Mouse (Mus musculus): Measurements from ENCODE around the gene Iqcf1. TPM values are rescaled to one million over a fixed set of nuclear protein-coding genes. Genes with fewer than 3 reads are reported as not detected.
A peak's percentile ranks its signal among the peaks of the same experiment; 100 is the strongest.

Gene Iqcf1
- total RNA-seq, 2 experiments from 2014 or later: not detected

DNA sequence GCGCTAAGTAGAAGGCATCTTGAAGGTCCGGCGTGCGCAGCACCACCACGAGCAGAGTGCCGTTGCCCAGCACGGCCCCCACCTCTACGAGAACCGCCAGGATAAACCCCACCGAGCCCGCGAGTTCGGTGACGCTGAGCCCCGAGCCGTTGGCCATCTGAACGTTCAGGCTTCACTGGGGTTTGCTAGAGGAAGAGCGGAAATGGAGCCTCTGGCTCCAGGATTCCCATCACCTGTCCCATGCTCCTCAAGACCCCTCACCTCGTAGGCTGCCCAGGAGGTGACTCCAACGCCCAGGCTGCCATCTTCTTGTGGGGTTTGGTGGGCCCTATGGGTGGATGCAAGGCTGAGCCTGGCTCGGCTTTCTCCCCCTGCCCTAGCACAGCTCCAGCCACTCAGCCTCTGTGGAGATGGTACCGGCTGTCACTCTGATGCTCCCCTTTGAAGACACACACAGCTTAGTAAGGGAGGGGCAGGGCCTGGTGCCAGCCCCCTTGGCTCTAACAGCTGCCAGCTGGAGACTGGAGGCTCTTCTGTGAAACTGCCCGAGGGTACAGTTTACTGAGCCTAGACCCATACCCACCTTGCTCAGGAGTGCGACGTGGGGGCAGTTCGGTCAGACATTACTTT lies 34.1 kb upstream of the Iqcf1 start, which contains the start of gene Gpr62:
Gene Gpr62 (minus strand): TSS at position 368 of the 630 bp plus-strand sequence.
- DNase-seq: no peak

DNA sequence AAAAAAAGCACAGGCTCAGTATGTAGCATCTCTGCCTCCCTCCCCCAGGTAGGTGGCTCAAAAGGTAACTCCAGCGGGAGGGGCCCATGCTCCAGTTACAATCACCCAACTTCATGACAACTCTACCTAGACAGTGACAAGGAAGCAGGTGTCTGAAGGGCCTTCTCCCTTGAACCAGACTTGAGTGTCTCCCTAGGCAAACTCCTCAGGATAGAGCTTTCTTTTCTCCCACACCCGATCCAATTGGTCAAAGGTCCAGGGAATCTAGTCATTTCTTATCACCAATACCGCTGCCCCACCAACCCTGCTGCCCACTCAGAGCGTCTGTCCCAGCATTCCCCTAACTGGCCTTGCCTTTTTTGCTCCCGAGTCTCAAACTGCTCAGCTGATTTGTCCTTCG lies 33.0 kb upstream of the Iqcf1 start:
- no peak for DNase-seq

DNA sequence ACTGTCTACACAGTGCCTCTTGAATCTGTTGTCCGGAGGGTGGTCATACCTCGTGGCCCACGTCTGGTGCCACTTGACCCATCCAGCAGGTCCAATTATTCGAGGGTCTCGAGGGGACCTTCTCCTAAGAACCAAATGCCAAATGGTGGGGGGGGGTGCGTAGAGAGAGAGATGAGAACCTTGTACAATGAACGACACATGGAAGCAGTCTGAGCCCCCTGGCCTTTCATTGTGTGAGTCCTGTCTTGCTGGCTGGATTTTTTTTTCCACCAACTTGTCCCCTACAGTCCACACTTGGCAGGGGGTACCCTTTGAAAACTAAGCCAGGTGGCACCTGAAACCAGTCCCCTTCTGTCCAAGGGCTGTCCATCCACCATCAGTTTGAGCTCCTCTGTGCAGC lies 32.0 kb upstream of the Iqcf1 start:
- no peak for DNase-seq

DNA sequence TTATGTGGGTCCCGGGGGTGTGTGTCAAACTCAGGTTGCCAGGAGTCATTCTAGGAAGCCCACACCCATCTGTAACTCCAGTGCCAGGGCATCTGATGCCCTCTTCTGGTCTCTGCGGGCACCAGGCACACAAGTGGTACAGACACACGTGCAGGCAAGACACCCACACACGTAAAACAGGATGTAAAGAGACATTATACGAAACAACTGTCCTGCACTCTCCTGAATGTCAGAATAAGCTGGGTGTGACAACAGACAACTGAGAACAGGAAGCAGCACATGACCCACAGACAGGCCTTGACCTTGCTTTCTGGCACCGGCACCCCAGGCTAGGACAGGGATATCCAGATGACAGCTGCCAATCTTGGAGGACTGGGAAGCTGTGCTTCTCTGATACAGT lies 30.4 kb upstream of the Iqcf1 start:
- no peak for DNase-seq

DNA sequence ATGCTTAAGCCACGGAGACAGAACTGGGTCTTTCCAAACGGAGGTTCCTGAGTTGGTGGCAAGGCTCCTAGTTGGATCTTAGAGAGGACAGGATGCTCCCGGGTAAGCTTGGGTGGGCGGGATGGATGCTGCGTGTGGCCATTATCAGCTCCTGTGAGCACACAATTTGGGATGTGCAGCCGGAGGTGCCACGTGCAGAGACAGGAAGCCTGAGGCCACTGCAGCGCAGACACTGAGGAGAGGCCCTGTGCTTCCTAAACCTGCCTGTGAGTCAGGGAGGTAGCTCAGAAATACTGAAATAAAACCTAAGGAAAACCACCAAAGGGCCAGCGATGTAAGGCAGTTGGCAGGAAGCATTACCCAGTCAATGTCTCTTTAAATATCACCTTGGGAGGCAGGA lies 30.0 kb upstream of the Iqcf1 start:
- no peak for DNase-seq

DNA sequence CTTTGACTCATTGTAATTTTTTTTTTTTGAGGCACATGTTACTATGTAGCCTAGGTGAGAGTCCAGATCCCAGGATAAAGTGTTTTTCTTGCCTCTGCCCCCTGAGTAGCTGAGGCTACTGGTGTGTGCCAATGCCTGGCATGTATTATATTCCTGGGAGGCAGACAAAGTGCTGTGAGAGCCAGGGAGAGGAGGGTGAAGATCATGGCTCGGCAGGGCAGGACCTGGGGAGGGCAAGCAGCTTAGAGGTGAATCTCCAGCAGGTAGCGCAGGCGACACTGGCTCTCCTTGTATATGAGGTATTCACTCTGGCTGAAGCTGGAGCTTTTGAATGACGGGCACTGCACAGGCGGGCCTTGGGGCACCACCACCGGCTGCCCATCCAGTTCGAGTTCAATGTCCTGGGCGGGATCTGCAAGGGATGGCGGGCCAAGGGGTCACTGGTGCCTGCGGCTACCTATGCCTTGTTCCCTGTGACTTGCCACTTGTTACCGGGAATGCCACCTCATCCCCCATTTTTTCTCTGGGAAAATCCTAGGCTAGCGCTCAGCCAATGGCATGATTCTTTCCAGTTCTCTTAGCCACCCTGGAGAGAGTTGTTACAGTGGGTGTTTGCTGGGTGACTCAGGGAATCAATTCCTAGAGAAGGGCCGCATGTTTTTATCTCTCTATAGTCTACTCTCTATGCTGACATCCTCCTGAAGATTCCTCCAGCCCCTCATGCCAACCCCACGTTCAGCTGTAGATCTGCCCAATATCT lies 28.6 kb upstream of the Iqcf1 start:
- no peak for DNase-seq

DNA sequence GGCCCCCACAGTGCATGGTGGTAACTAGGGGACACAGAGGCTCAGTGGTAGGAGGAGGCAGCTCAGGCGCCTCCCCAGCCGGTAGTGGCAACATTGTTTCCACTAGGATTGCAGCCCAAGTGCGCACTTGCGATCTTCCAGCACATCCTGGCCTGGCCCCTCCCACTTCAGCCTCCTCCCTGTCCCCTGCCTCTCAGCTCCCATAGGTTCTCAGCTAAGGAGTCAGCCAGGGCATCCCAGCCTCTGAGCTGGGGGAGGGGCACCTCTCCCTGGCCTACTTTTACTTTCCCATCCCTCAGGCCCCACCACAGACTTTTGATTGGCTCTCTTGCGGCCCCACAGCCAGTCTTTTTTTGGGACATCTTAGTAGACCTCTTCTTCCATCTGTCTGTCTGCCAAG lies 27.9 kb upstream of the Iqcf1 start:
- DNase-seq: peak; percentile 75

DNA sequence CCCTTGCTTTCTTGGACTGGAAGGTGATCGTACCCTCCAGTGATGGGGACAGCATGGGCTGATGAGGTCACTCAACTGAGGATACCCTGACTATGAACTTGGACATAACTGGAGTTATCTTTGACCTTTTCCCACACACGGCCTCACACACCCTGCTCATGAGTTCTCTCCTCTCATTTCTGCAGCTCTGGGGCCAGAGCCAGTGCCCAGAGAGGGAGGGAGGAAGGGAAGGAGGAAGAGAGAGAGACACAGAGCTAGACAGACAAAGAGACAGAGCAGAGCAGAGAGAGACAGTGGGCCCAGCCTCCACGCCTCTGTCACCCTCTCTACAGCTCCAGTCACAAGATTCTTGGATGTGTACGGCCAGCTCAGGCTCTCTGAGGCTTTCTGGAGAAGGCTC lies 27.4 kb upstream of the Iqcf1 start:
- no peak for DNase-seq

DNA sequence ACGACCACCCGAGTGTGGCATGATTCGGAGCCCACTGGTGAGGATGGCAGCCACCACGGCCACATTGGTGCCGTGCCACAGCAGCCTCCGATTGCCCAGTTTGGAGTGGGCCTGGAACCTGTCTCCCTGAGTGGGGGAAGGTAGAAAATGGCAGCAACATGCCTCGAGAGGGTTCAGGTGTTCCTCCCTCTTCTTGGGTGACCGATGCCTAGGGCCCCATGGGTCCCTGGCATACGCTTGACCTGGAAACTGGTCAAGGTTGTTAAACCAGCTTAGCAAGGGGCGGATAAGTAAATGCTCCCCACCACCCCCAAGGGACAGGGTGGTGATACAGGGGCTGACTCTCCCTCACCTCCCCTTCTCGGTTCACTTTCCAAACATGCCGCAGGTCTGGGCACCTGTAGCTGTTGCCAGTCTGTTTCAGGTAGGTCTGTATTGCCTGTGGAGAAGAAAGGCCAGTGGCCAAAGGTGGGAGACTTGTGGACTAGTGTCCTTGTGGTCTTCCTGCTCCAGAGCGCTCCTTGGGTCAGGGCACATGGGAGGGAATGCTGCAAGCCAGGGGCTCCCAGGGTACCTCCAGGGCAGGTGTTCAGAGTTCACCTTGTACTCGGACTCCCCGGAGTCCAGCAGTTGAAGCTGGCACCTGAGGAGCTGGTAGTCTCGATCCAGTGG lies 26.6 kb upstream of the Iqcf1 start:
- no peak for DNase-seq

DNA sequence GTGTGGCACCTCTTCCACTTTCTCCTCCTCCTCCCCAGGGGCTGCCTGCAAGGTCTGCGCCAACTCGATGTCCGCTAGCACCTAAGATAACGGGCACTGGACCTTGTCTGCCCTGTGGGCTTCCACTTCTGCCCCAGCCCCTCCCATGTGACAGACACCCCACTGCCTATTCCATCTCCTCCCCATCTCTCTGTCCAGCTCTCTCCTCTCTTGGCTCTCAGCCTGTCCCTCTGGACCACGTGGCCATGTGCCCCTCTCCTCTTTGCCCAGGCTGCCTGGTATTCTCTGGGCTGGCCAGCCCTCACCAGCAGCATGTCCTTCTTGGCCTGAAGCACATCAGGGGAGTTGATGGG lies 26.0 kb upstream of the Iqcf1 start:
- no peak for DNase-seq

DNA sequence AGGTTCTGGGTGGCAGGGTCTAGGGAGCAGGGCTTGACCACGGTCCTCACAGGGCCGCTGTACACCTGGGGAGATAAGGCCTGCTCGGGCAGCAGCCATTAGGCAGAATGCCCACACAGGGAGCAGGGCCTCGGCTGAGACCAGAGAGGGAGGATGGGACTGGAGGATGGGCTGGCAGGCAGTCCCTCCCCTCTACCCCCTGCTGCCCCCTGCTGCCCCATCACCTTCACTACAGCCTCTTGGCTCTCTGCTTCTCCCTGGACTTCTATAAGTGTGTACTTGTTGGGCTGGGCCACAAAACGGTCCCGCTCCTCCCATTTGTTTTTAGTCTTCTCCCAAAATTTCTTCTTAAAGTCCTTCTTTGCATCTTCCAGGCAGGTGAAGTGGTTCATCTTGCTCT lies 25.3 kb upstream of the Iqcf1 start:
- DNase-seq: peak; percentile 86

DNA sequence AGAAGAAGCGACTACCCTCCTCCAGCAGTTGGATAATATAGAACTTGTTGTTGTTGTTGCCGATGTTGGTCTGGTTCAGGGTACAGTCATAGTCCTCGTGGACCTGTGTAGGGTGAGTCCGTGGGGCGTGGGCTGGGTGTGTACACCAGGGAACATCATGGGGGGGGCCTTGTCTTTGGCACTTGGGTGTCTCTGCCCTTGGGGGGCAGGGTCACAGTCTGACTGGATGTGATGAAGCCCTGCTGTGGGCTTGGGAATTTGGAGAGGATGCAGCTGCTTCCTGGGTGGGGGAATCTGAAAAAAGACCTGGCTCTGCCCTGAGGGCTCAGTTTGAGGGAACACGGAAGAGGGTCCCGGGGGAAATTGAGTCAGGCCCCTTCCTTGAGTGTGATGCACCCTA lies 24.7 kb upstream of the Iqcf1 start:
- DNase-seq: peak; percentile 48

DNA sequence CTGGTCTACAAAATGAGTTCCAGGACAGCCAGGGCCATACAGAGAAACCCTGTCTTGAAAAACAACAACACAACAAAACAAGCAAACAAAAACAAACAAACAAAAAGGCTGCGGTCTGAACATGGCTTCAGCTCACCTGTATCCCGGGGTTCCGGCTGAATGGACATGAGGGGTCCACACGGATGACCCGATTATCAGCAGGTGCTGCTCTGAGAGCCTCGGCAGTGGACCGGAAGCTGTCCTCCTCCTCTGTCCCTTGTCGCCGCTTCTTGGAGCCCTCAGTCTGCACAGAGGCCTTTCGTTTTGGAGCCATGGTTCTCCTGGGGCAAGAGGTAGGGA lies 24.1 kb upstream of the Iqcf1 start, which contains the start of gene Rrp9:
Gene Rrp9 (plus strand): TSS at position 301 of the 339 bp plus-strand sequence.
- no peak for DNase-seq

DNA sequence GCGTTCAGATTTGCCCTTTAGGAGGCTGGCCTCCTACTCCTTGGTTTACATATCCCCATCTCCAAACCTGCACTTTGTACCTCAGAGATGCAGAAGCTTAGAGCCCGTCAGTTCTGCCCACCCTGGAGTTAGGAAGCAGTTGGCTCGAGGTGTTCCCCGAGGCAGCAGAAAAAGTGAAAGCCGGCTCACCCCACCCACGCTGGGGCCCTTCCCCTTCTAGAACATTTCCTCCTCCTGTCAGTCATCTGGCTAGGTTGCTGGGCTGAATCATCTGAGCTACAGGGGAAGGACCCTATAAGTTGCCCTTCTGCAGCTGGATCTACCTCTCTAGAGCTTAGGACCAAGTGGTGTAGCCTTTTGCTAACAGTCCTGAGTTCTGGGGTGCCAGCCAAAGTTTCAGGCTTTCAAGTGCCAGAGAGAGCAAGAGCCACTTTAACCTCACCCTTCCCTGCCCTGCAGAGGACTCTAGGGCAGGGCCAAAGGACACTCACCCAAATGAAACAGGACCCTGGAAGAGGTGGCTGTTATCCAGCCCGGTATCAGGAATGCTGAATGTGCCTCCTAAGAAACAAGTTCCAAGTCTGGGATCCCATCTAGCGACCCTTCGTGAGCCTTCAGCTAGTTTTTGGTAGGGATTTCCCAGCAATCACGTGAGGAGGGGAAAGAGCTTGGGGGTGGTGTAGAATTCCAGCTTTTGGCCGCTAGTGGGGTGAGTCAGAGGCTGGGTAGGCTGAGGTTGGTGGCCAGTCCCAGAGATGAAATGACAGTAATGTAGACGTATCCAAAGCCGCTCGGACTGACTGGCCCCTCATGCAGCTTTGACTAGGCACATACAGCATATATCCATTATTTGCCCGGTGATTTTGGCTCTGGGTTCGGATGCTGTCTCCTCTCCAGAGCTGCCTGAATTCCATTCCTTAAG lies 23.5 kb upstream of the Iqcf1 start:
- peak; percentile 62 for DNase-seq

DNA sequence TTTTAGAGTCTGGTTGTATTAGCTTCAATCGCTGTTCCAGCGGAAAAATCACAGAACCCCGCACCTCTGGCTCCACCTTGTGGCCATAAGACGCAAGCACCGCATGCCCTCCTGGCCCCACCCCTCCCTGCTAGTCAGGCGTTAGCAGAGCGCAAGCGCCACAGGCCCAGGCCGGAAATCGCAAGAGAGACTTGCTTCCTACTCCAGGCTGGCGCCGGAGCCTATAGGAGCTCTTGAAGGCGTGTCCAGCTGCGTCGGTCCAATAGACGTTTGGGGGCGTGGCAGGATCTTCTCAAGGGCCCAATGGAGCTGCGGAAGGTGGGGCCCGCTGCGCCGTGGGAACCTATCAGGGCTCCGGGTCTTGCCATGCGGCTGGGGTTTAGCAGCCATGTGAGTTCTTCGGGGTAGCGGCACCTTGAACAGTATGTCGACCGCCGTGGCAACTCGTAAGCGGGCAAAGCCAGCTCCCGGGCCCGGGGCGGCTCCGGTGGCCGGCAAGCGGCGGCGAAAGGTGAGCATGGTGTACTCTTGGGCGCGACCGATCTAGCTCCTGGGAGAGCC lies 22.8 kb upstream of the Iqcf1 start, which contains the start of gene Parp3:
Gene Parp3 (minus strand): TSS at position 26 of the 561 bp plus-strand sequence.
- DNase-seq: peak; percentile 99

DNA sequence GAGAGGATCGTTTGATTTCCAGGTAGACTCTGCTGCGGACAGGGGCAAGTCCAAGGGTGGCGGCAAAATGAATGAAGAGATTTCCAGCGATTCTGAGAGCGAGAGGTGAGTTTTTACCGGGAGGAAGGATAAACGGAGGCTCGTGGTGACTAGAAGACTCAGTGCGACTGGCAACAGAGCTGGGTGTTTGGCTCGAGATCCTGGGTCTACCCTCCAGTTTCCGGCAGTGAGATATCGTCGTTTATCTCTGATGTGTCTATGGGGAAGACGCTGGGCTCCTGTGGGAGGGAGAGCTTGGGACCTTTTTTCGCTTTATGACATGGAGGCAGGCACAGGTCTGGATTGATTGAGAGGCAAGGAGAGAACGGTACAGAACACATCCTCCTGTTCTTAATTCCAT lies 22.1 kb upstream of the Iqcf1 start:
- peak; percentile 6 for DNase-seq

DNA sequence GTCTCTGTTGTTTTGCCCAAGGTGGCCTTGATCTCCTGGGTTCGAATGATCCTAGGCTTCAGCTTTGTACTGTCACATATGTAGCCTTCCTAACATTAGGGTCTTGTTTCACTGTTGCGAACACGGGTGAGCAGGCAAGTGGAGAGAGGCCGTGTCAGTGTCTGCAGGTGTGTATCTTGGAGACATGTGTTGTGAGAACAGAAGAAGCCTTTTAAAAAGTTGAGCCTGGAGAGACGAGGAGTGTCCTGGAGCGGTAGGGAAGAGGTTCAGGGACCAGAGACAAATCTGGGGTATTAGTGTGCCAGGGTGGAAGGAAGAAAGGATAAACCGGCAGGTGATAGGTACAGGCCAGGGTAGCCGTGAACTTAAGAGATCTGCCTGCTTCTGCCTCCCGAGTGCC lies 21.7 kb upstream of the Iqcf1 start:
- DNase-seq: no peak

DNA sequence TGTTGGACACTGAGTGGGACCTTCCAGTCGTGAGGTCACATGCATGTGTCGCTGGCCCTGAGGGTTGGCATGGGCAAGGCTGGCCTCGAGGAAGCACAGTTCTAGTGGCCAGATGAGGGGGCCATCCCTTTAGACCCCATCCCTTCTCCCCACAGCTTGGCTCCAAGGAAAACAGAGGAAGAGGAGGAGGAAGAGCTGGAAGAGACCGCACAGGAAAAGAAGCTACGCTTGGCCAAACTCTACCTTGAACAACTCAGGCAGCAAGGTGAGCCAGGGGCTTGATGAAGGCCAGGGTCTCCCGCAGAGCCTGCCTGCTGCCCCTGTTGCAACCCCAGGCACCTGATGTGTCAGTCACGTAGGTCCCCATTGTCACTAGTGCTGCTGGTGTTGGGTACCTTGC lies 19.2 kb upstream of the Iqcf1 start:
- DNase-seq: peak; percentile 3

DNA sequence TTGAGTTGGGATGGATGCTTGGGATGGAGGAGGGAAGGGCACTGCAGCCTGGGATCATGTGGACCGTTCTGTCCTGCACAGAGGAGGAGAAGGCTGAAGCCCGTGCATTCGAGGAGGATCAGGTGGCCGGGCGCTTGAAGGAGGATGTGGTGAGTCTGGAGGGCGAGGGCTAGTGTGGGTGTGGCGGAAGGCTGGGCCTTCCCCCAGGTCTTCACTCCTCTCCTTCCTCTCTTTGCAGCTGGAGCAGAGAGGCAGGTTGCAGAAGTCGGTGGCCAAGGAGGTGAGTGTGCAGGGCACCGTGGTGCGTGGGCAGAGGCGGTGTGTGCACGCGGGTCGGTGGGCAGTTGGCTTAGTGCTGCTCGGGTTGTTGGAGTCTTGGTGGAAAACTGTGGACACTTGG lies 18.7 kb upstream of the Iqcf1 start:
- peak; percentile 4 for DNase-seq

DNA sequence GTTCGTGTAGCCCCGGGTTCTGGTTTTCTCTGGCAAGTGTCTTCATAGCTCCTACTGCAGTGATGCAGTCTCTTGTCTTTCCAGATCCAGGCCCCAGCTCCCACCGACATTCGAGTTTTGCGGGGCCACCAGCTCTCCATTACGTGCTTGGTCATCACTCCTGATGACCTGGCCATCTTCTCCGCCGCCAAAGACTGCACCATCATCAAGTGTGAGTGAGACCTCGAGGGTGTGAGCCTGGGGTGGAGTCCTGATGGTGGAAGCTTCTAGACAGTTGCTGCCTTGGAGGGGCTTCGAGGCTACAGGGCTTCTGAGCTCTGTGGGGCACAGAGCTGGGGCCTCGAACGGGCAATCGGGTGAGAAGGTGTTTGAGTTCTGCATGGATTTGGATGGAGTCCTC lies 18.1 kb upstream of the Iqcf1 start:
- peak; percentile 3 for DNase-seq

DNA sequence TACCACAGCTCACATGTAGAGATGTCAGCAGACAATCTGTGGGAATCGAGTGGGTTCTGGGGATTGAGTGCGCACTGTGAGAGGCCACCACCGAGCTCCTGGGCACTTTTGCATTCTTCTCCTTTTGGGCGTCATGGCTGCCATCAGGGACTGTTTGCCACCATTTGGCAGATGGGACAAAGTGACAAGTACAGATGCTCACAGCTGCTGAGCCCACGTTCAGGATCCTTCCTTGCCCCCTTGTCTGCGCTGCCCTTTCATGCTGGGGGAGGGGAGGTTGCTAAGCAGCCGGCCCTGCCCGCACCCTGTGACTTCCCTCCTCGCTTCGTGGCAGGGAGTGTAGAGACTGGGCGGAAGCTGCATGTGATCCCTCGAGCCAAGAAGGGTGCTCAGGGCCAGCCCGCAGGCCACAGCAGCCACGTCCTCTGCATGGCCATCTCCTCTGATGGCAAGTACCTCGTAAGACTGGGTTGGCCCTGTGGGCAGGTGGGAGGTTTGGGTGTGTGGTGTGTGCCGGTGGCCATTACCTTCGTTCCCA lies 17.1 kb upstream of the Iqcf1 start:
- no peak for DNase-seq

DNA sequence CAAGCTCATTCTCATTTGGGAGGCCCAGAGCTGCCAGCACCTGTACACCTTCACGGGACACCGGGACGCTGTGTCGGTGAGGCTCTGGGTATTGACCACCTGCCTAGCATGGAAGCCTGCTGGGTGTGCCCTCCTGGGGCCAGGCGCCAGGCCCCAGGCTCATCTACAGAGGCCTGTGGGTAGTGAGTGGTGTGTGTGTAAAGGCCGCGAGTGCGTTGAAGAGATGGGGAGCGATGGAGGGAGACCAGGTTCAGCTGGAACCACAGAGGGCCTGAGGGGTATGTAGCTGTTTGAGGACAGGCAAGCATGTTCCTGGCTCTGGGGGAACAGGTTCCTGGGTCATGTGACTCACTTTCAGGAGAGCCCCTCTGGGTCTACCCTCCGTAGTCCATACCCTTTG lies 16.6 kb upstream of the Iqcf1 start:
- DNase-seq: no peak
